Mouse (Mus musculus): ENCODE data around the gene Isg20l2. TPM values are rescaled to one million over a fixed set of nuclear protein-coding genes. Genes with fewer than 3 reads are reported as not detected.

Isg20l2 gene
- polyA plus RNA-seq (2015; fragmentation: Nextera tagmentation; extraction: Ambion mirVana), result 22.5 and 24.9 TPM in 2 replicates

DNA sequence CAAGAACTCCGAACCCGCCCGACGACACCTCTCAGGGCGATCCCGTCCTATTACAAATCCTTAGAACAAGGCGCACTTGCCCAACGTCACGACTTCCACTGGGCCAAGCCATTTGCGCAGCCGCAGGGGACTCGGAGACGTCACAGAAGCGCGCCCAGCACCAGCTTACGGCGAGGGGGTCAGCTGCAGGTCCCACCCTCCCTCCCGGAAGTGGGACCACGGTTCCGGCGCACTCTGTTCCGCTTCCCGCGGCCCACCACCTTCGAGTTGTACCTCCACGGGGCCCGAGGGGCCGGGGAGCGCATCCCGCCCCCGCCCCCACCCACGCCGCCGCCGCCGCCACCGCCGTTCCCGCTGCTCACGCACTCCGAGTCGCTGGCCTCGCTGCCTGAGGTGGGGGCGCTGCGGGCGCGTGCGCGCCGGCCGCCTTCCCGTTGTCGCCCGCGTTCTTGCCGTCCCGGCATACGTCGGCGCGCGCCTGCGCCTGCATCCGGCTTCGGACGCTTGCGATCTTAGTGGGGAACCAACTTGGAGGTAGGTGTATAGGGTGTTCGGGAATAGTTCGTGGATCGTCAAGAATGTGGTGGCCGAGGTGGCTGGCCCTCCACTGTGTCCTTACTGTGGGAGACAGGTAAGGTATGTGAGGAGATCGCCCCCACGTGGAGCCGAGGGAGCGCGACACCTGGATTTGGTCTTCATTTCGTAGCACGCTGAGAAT, at the start of gene Isg20l2, which contains the start of gene Rrnad1:
TSS of gene Isg20l2 (plus strand) at position 237 of the 718 bp plus-strand sequence.
TSS of gene Rrnad1 (minus strand) at position 640 of the 718 bp plus-strand sequence.
- H3K36me3 ChIP-seq (ENCODE audit: insufficient read depth, low read length), result peaks cover 9% of the 10 kb centered on the region
- peak within 1 kb of the TSS; percentile 59 for H3K4me2 ChIP-seq (replicated peaks; ENCODE audit: low read depth, low read length)
- peak; percentile 98 for DNase-seq (ENCODE audit: low spot score)
- peak; percentile 99 for ATAC-seq
- TF ChIP-seq EP300 (IDR thresholded peaks at IDR 0.05) (no peak), CTCF (IDR thresholded peaks at IDR 0.05) (peak; percentile 86)
- WGBS, result 2% methylated on average over 56 of the region's 78 CpGs
- H3K9me3 ChIP-seq (ENCODE audit: low read length), result no peaks in the 10 kb centered on the region
- no peaks in the 10 kb centered on the region for H3K27me3 ChIP-seq (replicated peaks; ENCODE audit: insufficient read depth, low read length)
- peak within 1 kb of the TSS; percentile 92 for H3K27ac ChIP-seq (ENCODE audit: low read length)
- H3K4me3 ChIP-seq (ENCODE audit: low read depth, low read length), result peak within 1 kb of the TSS; percentile 94
- H3K9ac ChIP-seq (replicated peaks; ENCODE audit: low read depth), result peak within 1 kb of the TSS; percentile 79
- H3K4me1 ChIP-seq (ENCODE audit: insufficient read depth, low read depth, low read length), result peaks cover 6% of the 10 kb centered on the region

DNA sequence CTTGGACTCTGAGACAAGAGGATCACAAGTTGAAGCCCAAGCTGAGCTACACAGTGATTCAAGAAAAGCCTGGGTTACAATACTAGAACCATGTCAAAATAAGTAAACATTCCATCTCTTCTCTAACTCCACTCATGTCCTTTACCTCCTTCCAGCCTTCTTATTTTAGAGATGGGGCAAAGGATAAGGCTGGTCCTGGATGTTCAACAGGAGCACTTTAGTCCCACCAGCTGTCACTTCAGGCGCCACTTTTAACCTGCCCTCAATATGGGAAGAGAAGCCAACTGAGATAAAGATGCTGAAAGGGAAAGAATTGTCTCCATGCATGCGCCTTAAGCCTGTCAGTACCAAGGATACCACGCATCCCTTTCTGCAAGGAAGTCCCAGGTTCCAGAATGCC, 45.8 kb upstream of the Isg20l2 start:
- H3K9ac ChIP-seq (replicated peaks; ENCODE audit: low read depth), result peak overlapping the region; percentile 89
- peak overlapping the region; percentile 87; the same call in 1 of the 2 replicates for H3K27ac ChIP-seq (ENCODE audit: low read length)
- H3K4me2 ChIP-seq (replicated peaks; ENCODE audit: low read depth, low read length), result peak overlapping the region; percentile 89
- peaks cover 15% of the 10 kb centered on the region for H3K4me1 ChIP-seq (ENCODE audit: insufficient read depth, low read depth, low read length)
- no peak for TF ChIP-seq CTCF (IDR thresholded peaks at IDR 0.05)
- TF ChIP-seq EP300 (IDR thresholded peaks at IDR 0.05), result no peak
- H3K27me3 ChIP-seq (replicated peaks; ENCODE audit: insufficient read depth, low read length), result no peaks in the 10 kb centered on the region
- peak overlapping the region; percentile 93 for H3K4me3 ChIP-seq (ENCODE audit: low read depth, low read length)
- no peak for DNase-seq (ENCODE audit: low spot score)
- no peaks in the 10 kb centered on the region for H3K9me3 ChIP-seq (ENCODE audit: low read length)
- 0% methylated on average over 3 of the region's 3 CpGs for WGBS
- no peaks in the 10 kb centered on the region for H3K36me3 ChIP-seq (ENCODE audit: insufficient read depth, low read length)
- no peak for ATAC-seq

DNA sequence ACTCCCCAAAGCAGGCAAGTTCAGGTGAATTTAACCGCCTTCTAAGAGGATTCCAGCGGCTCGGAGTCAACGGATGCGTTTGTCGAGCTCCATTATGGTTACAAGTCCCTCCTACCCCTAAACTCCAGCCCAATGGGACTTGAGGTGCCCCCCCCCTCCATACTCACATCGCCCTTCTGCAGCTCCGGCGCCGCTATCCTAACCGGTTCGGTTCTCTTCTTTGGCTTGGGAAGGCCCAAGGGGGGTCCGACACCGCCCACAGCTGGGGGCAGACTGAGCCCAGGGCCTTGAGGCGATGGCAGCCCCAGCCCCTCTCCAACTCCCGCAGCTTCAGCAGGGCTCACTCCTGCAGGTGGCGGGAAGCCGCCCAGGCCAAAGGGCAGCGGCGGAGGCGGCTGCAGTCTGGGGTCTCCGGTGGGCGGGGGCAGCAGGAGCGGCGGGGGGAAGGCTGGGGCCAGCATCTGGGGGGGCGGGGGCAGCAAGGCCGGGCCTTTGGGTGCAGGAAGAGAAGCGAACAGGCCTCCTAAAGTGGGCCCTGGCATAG, 45.3 kb upstream of the Isg20l2 start:
- TF ChIP-seq EP300 (IDR thresholded peaks at IDR 0.05), result no peak
- TF ChIP-seq CTCF (IDR thresholded peaks at IDR 0.05), result no peak
- Histone ChIP-seq H3K9ac (replicated peaks; ENCODE audit: low read depth) (peak overlapping the region; percentile 89), H3K27ac (ENCODE audit: low read length) (peak overlapping the region; percentile 87), H3K36me3 (ENCODE audit: insufficient read depth, low read length) (no peaks in the 10 kb centered on the region), H3K4me1 (ENCODE audit: insufficient read depth, low read depth, low read length) (peaks cover 15% of the 10 kb centered on the region), H3K4me2 (replicated peaks; ENCODE audit: low read depth, low read length) (peak overlapping the region; percentile 89), H3K4me3 (ENCODE audit: low read depth, low read length) (peak overlapping the region; percentile 93), H3K9me3 (ENCODE audit: low read length) (no peaks in the 10 kb centered on the region), H3K27me3 (replicated peaks; ENCODE audit: insufficient read depth, low read length) (no peaks in the 10 kb centered on the region)
- DNase-seq (ENCODE audit: low spot score) (peak; percentile 73), ATAC-seq (peak; percentile 0; the same call in 1 of the 2 replicates)
- under 1% methylated on average over 20 of the region's 28 CpGs for WGBS

DNA sequence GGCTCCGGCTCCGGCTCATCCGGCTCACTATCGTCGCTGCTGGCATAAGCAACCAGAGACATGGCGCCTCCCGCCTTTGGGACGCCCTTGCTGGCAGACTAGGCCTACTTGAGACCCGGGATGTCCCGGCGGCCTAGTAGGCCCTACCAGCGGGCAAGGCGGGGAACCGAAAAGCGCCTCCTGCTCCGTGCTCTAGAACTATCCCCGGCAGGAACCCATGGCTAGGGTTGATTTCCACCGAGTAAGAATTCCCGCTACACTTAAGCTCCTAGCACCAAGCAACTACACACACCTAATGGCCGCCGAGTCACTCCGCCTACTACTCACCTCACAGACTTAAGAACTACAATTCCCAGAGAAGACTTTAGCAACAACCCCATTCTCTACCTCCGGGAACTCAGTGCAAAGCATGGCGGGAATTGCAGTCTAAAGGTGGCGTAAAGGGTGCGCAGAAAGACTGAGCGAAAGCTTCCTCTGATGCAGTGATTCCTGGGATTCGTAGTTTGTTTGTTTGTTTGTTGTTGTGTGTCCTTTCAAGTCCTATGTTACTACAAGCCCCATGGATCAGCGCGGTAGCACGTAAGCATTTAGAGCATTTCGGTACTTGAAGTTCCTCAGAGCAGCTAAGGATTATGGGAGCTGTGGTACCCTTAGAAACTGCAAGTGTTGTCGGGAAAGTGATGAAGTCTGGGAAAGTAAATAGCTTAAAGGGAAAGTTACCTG, 44.7 kb upstream of the Isg20l2 start, which contains the start of gene Prcc:
TSS of gene Prcc (minus strand) at position 328 of the 723 bp plus-strand sequence.
- Histone ChIP-seq H3K4me3 (ENCODE audit: low read depth, low read length) (peak within 1 kb of the TSS; percentile 93), H3K4me1 (ENCODE audit: insufficient read depth, low read depth, low read length) (peaks cover 15% of the 10 kb centered on the region), H3K9ac (replicated peaks; ENCODE audit: low read depth) (peak within 1 kb of the TSS; percentile 89), H3K4me2 (replicated peaks; ENCODE audit: low read depth, low read length) (peak within 1 kb of the TSS; percentile 89), H3K36me3 (ENCODE audit: insufficient read depth, low read length) (no peaks in the 10 kb centered on the region), H3K27me3 (replicated peaks; ENCODE audit: insufficient read depth, low read length) (no peaks in the 10 kb centered on the region), H3K9me3 (ENCODE audit: low read length) (no peaks in the 10 kb centered on the region), H3K27ac (ENCODE audit: low read length) (peak within 1 kb of the TSS; percentile 87)
- peak; percentile 29; the same call in 1 of the 2 replicates for TF ChIP-seq CTCF (IDR thresholded peaks at IDR 0.05)
- TF ChIP-seq EP300 (IDR thresholded peaks at IDR 0.05), result peak; percentile 71
- under 1% methylated on average over 25 of the region's 33 CpGs for WGBS
- ATAC-seq (peak; percentile 97), DNase-seq (ENCODE audit: low spot score) (peak; percentile 100)

DNA sequence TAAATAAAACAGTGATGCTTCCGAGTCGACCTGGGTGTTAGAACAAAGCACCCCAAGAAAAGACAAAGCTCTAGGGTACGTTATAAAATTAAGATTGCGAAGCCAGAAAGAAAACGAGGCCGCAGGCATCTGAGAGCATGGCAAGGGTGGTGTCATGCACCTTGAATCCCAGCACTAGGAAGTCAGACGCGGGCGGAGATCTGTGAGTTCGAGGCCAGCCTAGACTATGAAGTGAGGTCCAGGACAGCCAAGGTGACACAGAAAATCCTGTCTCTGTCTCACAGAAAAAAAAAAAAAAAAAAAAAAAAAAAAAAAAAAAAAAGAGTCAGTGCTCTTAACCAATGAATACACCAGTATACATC, 44.1 kb upstream of the Isg20l2 start:
- Histone ChIP-seq H3K4me3 (ENCODE audit: low read depth, low read length) (peak overlapping the region; percentile 38), H3K27me3 (replicated peaks; ENCODE audit: insufficient read depth, low read length) (no peaks in the 10 kb centered on the region), H3K9ac (replicated peaks; ENCODE audit: low read depth) (no peak overlapping the region), H3K9me3 (ENCODE audit: low read length) (no peaks in the 10 kb centered on the region), H3K4me1 (ENCODE audit: insufficient read depth, low read depth, low read length) (peaks cover 15% of the 10 kb centered on the region), H3K36me3 (ENCODE audit: insufficient read depth, low read length) (no peaks in the 10 kb centered on the region), H3K27ac (ENCODE audit: low read length) (no peak overlapping the region), H3K4me2 (replicated peaks; ENCODE audit: low read depth, low read length) (peak overlapping the region; percentile 89)
- ATAC-seq (peak; percentile 0; the same call in 1 of the 2 replicates), DNase-seq (ENCODE audit: low spot score) (no peak)
- 6% methylated on average over 10 of the region's 10 CpGs for WGBS
- TF ChIP-seq EP300 (IDR thresholded peaks at IDR 0.05) (no peak), CTCF (IDR thresholded peaks at IDR 0.05) (no peak)

DNA sequence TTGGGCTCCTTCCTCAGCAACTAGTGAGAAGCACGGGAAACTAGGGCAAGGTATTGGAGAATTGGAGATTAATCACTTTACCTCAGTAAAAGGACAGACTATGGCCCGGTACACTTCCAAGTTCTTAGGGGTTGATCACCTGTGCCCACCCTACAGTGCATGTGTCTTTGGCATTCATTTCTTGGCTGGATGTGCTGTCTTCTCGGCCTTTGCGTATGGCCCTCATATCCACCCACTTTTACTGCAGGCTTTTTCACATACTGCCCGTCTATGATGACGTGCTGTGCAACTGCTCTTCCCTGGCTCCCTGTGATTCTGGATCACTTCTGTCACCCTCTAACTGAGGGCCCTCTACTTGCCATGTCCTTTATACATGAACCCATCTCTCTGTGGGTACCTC, 43.7 kb upstream of the Isg20l2 start:
- H3K9me3 ChIP-seq (ENCODE audit: low read length), result no peaks in the 10 kb centered on the region
- no peaks in the 10 kb centered on the region for H3K36me3 ChIP-seq (ENCODE audit: insufficient read depth, low read length)
- ATAC-seq, result no peak
- TF ChIP-seq EP300 (IDR thresholded peaks at IDR 0.05), result no peak
- no peak for TF ChIP-seq CTCF (IDR thresholded peaks at IDR 0.05)
- peak; percentile 20 for DNase-seq (ENCODE audit: low spot score)
- no peak overlapping the region for H3K27ac ChIP-seq (ENCODE audit: low read length)
- no peak overlapping the region for H3K9ac ChIP-seq (replicated peaks; ENCODE audit: low read depth)
- 83% methylated on average over 6 of the region's 6 CpGs for WGBS
- H3K4me1 ChIP-seq (ENCODE audit: insufficient read depth, low read depth, low read length), result peaks cover 15% of the 10 kb centered on the region
- H3K4me2 ChIP-seq (replicated peaks; ENCODE audit: low read depth, low read length), result no peak overlapping the region
- H3K4me3 ChIP-seq (ENCODE audit: low read depth, low read length), result no peak overlapping the region
- no peaks in the 10 kb centered on the region for H3K27me3 ChIP-seq (replicated peaks; ENCODE audit: insufficient read depth, low read length)
